Mouse (Mus musculus) kidney, embryonic 14.5 days (tissue): Measurements from ENCODE around the gene Grin2d. TPM values are rescaled to one million over a fixed set of nuclear protein-coding genes. Genes with fewer than 3 reads are reported as not detected.
A peak's percentile ranks its signal among the peaks of the same experiment; 100 is the strongest.

ENCODE experiments used
- ATAC-seq: fragments of 200-750 bp; cut with Nextera tagmentation; 2 replicates; pipeline ENCODE4 v1.8.0; 2017; ENCODE audit warnings: moderate number of reproducible peaks, mild to moderate bottlenecking, moderate TSS enrichment, moderate library complexity; ENCODE audit not compliant: low FRiP score, low TSS enrichment
- H3K27ac ChIP-seq: fragments of 300-500 bp; sonication (generic); 2 replicates; pipeline ENCODE4 v1.5.1; 2014; ENCODE audit warnings: low read depth, mild to moderate bottlenecking, low read length, moderate library complexity, mixed read lengths
- H3K27me3 ChIP-seq: fragments of 300-500 bp; sonication (generic); 2 replicates; pipeline ENCODE4 v1.6.1; 2014; ENCODE audit warnings: mild to moderate bottlenecking, low read length; ENCODE audit not compliant: control insufficient read depth, insufficient read depth
- H3K36me3 ChIP-seq: fragments of 300-500 bp; sonication (generic); 2 replicates; pipeline ENCODE4 v1.6.1; 2014; ENCODE audit warnings: low read length, mixed read lengths; ENCODE audit not compliant: control insufficient read depth, insufficient read depth
- H3K4me1 ChIP-seq: fragments of 300-500 bp; sonication (generic); 2 replicates; pipeline ENCODE4 v1.6.1; 2014; ENCODE audit warnings: low read length, mixed read lengths; ENCODE audit not compliant: control insufficient read depth, insufficient read depth
- H3K4me2 ChIP-seq: fragments of 300-500 bp; sonication (generic); replicated peaks from 2 replicates; pipeline ENCODE4 v1.6.1; 2014; ENCODE audit warnings: low read depth, mild to moderate bottlenecking, low read length
- H3K4me3 ChIP-seq: fragments of 300-500 bp; sonication (generic); 2 replicates; pipeline ENCODE4 v1.5.1; 2014; ENCODE audit warnings: mild to moderate bottlenecking, low read length
- H3K9ac ChIP-seq: fragments of 300-500 bp; sonication (generic); 2 replicates; pipeline ENCODE4 v1.6.1; 2014; ENCODE audit warnings: low read depth, mild to moderate bottlenecking, low read length, moderate library complexity
- H3K9me3 ChIP-seq: fragments of 300-500 bp; sonication (generic); 2 replicates; pipeline ENCODE4 v1.6.1; 2016; ENCODE audit warnings: low read length; ENCODE audit not compliant: control insufficient read depth
- whole genome bisulfite sequencing: fragments of 180-500 bp; shearing (Covaris S2); extraction: QIAGEN DNeasy Blood & Tissue Kit; methylation state at CpG from one replicate; pipeline ENCODE4 v1.1.7; 2014; 5-methylcytosine and 5-hydroxymethylcytosine counted together
- polyA plus RNA-seq: library from polyadenylated mRNA; unstranded; fragments of >200 nt; fragmentation: Nextera tagmentation; extraction: Ambion mirVana; gene quantifications from 2 replicates; pipeline ENCODE4 v1.2.1, GENCODE M21; 2014

Gene Grin2d
- polyA plus RNA-seq, 1 experiment from 2014 or later, result 0.28 TPM

- H3K4me2 ChIP-seq, result no peak overlapping the region
- 87% methylated on average over 14 of the region's 14 CpGs for WGBS
- no peak for ATAC-seq
- H3K9me3 ChIP-seq, result no peaks in the 10 kb centered on the region
- H3K4me1 ChIP-seq, result peaks cover 11% of the 10 kb centered on the region
- no peak overlapping the region for H3K27ac ChIP-seq
- no peak overlapping the region for H3K4me3 ChIP-seq
- H3K27me3 ChIP-seq, result no peaks in the 10 kb centered on the region
- H3K36me3 ChIP-seq, result peaks cover 64% of the 10 kb centered on the region
- H3K9ac ChIP-seq, result no peak overlapping the region
These were observed 68.7 kb downstream of the Grin2d start for GRCm38 (mm10) chr7:45809276-45810075.

- Histone ChIP-seq H3K4me1 (peaks cover 11% of the 10 kb centered on the region), H3K4me3 (no peak overlapping the region), H3K36me3 (peaks cover 64% of the 10 kb centered on the region), H3K27ac (no peak overlapping the region), H3K9ac (no peak overlapping the region), H3K4me2 (no peak overlapping the region), H3K27me3 (no peaks in the 10 kb centered on the region), H3K9me3 (no peaks in the 10 kb centered on the region)
- 50% methylated on average over 9 of the region's 11 CpGs for WGBS
- ATAC-seq, result no peak
These were observed 69.7 kb downstream of the Grin2d start for GRCm38 (mm10) chr7:45808471-45808870.

DNA sequence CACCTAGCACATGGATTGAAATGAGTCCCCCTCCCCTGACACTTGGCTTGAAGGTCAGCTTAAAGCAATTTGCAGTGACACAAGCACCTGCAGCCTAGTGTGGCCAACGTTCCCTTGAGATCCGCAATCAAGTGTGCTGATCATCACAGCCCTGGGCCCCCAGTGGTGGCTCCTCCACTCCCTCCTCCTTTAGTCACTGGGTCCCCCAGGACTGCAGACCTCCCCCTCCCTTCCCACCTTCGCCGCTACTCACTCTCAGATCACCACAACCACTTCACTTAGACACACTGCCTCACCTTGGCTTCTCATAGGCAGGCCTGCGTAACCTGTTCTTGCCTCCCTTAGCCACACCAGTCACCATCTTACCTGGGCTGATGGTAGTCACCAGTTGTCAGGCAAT is 72.2 kb downstream of the Grin2d start:
- Histone ChIP-seq H3K4me2 (no peak overlapping the region), H3K27me3 (no peaks in the 10 kb centered on the region), H3K9me3 (no peaks in the 10 kb centered on the region), H3K36me3 (peaks cover 49% of the 10 kb centered on the region), H3K27ac (no peak overlapping the region), H3K9ac (no peak overlapping the region), H3K4me1 (no peaks in the 10 kb centered on the region), H3K4me3 (no peak overlapping the region)
- ATAC-seq, result no peak
- WGBS, result 66% methylated on average over 5 of the region's 5 CpGs

- Histone ChIP-seq H3K9me3 (no peaks in the 10 kb centered on the region), H3K4me3 (no peak overlapping the region), H3K27me3 (peaks cover 9% of the 10 kb centered on the region; the same call in 1 of the 2 replicates), H3K4me1 (peaks cover 11% of the 10 kb centered on the region; the same call in 1 of the 2 replicates), H3K9ac (no peak overlapping the region), H3K36me3 (peaks cover 15% of the 10 kb centered on the region), H3K4me2 (no peak overlapping the region), H3K27ac (no peak overlapping the region)
- no peak for ATAC-seq
- WGBS, result 95% methylated on average over 6 of the region's 6 CpGs
These were observed 75.6 kb downstream of the Grin2d start for GRCm38 (mm10) chr7:45802551-45802950.

DNA sequence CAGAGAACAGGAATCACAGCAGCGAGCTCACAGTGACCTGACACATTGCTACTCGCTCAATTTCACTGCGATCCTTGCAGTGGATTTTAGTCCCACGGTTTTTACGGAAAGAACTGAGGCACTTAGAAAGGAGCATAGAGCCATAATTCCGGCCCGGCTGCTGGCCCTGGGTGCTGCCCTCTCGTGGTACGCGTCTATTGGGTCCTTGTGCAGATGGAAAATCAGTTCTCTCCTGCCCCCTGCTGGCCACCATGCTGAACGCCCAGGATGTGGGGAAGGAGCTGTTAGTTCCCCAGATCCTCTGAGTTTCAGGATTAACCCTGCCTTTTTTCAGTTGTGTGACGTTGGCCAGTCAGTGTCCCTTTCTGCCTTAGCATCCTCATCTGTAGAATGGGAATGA is 76.8 kb downstream of the Grin2d start:
- H3K27ac ChIP-seq, result no peak overlapping the region
- peaks cover 11% of the 10 kb centered on the region; the same call in 1 of the 2 replicates for H3K27me3 ChIP-seq
- WGBS, result 4% methylated on average over 12 of the region's 12 CpGs
- no peak overlapping the region for H3K9ac ChIP-seq
- peak overlapping the region; percentile 39; the same call in 1 of the 2 replicates for H3K4me2 ChIP-seq
- ATAC-seq, result peak; percentile 40
- peaks cover 14% of the 10 kb centered on the region; the same call in 1 of the 2 replicates for H3K4me1 ChIP-seq
- H3K36me3 ChIP-seq, result 0 out of 2 replicates have a peak, but pooled peaks cover 5% of the 10 kb centered on the region
- no peaks in the 10 kb centered on the region for H3K9me3 ChIP-seq
- H3K4me3 ChIP-seq, result 0 out of 2 replicates have a peak overlapping the region, but pooled peaks have one; percentile 1

DNA sequence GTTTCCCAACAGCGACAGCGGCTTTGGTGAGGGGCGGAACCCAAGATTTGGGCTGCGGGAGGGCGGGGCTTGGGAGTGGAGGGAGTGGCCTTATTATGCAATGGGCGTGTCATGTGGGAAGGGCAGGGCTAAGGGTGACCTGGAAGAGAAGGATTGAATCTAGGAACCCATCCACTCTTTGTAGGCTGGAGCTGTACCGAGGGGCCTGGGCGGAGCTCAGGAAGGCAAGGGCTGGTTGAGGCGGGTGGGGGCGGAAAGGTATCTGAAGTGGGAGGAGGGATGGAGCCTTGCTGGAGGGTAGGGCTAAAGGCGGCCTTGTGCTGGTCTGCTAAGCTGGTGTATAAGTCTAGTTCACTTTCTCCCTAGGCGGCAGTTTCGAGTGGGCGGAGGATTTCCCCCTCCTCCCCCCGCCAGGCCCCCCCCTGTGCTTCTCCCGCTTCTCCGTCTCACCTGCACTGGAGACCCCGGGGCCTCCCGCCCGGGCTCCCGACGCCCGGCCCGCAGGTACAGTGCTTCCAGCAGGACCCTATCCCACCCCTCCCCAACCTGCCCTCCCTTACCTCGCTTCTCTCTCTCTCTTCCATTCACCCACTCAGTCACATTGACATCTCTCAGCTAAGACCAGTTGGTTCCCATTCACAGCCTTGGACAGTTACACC is 77.5 kb downstream of the Grin2d start:
- Histone ChIP-seq H3K4me3 (peak overlapping the region; percentile 14; the same call in 1 of the 2 replicates), H3K9me3 (no peaks in the 10 kb centered on the region), H3K27ac (no peak overlapping the region), H3K4me1 (peaks cover 14% of the 10 kb centered on the region; the same call in 1 of the 2 replicates), H3K36me3 (peaks cover 5% of the 10 kb centered on the region; the same call in 1 of the 2 replicates), H3K9ac (no peak overlapping the region), H3K4me2 (peak overlapping the region; percentile 39), H3K27me3 (peaks cover 11% of the 10 kb centered on the region; the same call in 1 of the 2 replicates)
- ATAC-seq, result peak; percentile 42
- WGBS, result 17% methylated on average over 20 of the region's 25 CpGs

GRCm38 (mm10) chr7:45800001-45800400 is 78.2 kb downstream of the Grin2d start:
- H3K27ac ChIP-seq, result no peak overlapping the region
- H3K9me3 ChIP-seq, result no peaks in the 10 kb centered on the region
- H3K4me2 ChIP-seq, result peak overlapping the region; percentile 39
- peak overlapping the region; percentile 14; the same call in 1 of the 2 replicates for H3K4me3 ChIP-seq
- H3K27me3 ChIP-seq, result peaks cover 14% of the 10 kb centered on the region; the same call in 1 of the 2 replicates
- H3K4me1 ChIP-seq, result peaks cover 14% of the 10 kb centered on the region; the same call in 1 of the 2 replicates
- no peak for ATAC-seq
- no peak overlapping the region for H3K9ac ChIP-seq
- WGBS, result 37% methylated on average over 7 of the region's 7 CpGs
- peaks cover 5% of the 10 kb centered on the region for H3K36me3 ChIP-seq

DNA sequence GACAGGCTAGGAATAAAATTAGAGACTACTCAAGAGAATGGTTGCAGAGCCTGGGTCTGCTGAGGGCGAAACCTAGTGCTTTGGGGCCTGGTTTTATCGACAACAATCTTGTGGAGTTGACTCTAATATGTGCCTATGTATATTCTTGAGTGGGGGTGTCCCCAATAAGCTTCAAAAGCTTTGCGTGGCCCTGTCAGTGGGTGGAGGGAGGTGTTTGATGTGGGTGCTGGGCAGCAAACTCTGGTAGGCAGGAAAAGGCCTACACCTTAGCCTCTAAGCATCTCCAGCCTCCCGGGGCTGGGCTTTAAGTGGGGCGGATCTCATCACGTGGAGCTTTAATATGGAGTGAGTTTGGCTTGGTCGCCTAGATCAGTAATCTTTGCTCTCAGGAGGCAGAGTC is 79.2 kb downstream of the Grin2d start:
- no peak for ATAC-seq
- peak overlapping the region; percentile 50; the same call in 1 of the 2 replicates for H3K4me3 ChIP-seq
- H3K4me2 ChIP-seq, result peak overlapping the region; percentile 95
- peaks cover 15% of the 10 kb centered on the region; the same call in 1 of the 2 replicates for H3K27me3 ChIP-seq
- H3K9me3 ChIP-seq, result no peaks in the 10 kb centered on the region
- H3K4me1 ChIP-seq, result peaks cover 14% of the 10 kb centered on the region; the same call in 1 of the 2 replicates
- H3K9ac ChIP-seq, result no peak overlapping the region
- H3K36me3 ChIP-seq, result peaks cover 5% of the 10 kb centered on the region
- WGBS, result 58% methylated on average over 7 of the region's 7 CpGs
- H3K27ac ChIP-seq, result no peak overlapping the region
